Mouse (Mus musculus): ENCODE measurements around the gene Sirt6. TPM values are rescaled to one million over a fixed set of nuclear protein-coding genes. Genes with fewer than 3 reads are reported as not detected.
A peak's percentile ranks its signal among the peaks of the same experiment; 100 is the strongest.

Gene Sirt6
- polyA plus RNA-seq, 1 experiment from 2014 or later, result 42.1 TPM

GRCm38 (mm10) chr10:81605974-81606751 lies 21.4 kb downstream of the Sirt6 start, which contains the start of gene BC025920:
Gene BC025920 (plus strand): TSS chr10:81606270.
- peak; percentile 91 for ATAC-seq (ENCODE audit: low FRiP score)
- WGBS, result under 1% methylated on average over 39 of the region's 39 CpGs

GRCm38 (mm10) chr10:81605666-81605973 lies 22.0 kb downstream of the Sirt6 start:
- no peaks in the 10 kb centered on the region for H3K9me3 ChIP-seq (ENCODE audit: control insufficient read depth, low read length)
- H3K9ac ChIP-seq, result peak overlapping the region; percentile 57
- no peaks in the 10 kb centered on the region for H3K36me3 ChIP-seq (replicated peaks; ENCODE audit: control insufficient read depth, insufficient read depth)
- H3K4me3 ChIP-seq (replicated peaks; ENCODE audit: low read length), result peak overlapping the region; percentile 34
- DNase-seq (ENCODE audit: low spot score) (no peak), ATAC-seq (ENCODE audit: low FRiP score) (0 out of 2 replicates have a peak, but pooled peaks have one; percentile 9)
- H3K27ac ChIP-seq, result peak overlapping the region; percentile 90
- 0 out of 2 replicates have a peak, but pooled peaks cover 5% of the 10 kb centered on the region for H3K27me3 ChIP-seq (ENCODE audit: control insufficient read depth, insufficient read depth, low read length)
- WGBS, result 1% methylated on average over 14 of the region's 14 CpGs
- peak overlapping the region; percentile 69 for H3K4me2 ChIP-seq (replicated peaks)
- H3K4me1 ChIP-seq (replicated peaks; ENCODE audit: control insufficient read depth, insufficient read depth, low read length), result peaks cover 15% of the 10 kb centered on the region

More at GRCm38 (mm10) chr10:81605974-81606751, 21.4 kb downstream of the Sirt6 start, which contains the start of gene BC025920:
- Histone ChIP-seq H3K27me3 (ENCODE audit: control insufficient read depth, insufficient read depth, low read length) (0 out of 2 replicates have a peak, but pooled peaks cover 5% of the 10 kb centered on the region), H3K4me1 (replicated peaks; ENCODE audit: control insufficient read depth, insufficient read depth, low read length) (peaks cover 13% of the 10 kb centered on the region), H3K4me3 (replicated peaks; ENCODE audit: low read length) (peak within 1 kb of the TSS; percentile 46), H3K27ac (peak within 1 kb of the TSS; percentile 90), H3K36me3 (replicated peaks; ENCODE audit: control insufficient read depth, insufficient read depth) (no peaks in the 10 kb centered on the region), H3K4me2 (replicated peaks) (peak within 1 kb of the TSS; percentile 80), H3K9ac (peak within 1 kb of the TSS; percentile 64), H3K9me3 (ENCODE audit: control insufficient read depth, low read length) (no peaks in the 10 kb centered on the region)
- peak; percentile 93 for DNase-seq (ENCODE audit: low spot score)

GRCm38 (mm10) chr10:81604968-81605665 lies 22.5 kb downstream of the Sirt6 start:
- WGBS, result 19% methylated on average over 29 of the region's 29 CpGs
- H3K36me3 ChIP-seq (replicated peaks; ENCODE audit: control insufficient read depth, insufficient read depth), result no peaks in the 10 kb centered on the region
- peak overlapping the region; percentile 90 for H3K27ac ChIP-seq
- peak overlapping the region; percentile 57 for H3K9ac ChIP-seq
- peak overlapping the region; percentile 69 for H3K4me2 ChIP-seq (replicated peaks)
- H3K27me3 ChIP-seq (ENCODE audit: control insufficient read depth, insufficient read depth, low read length), result 0 out of 2 replicates have a peak, but pooled peaks cover 5% of the 10 kb centered on the region
- peak; percentile 25 for ATAC-seq (ENCODE audit: low FRiP score)
- DNase-seq (ENCODE audit: low spot score), result peak; percentile 93
- H3K4me1 ChIP-seq (replicated peaks; ENCODE audit: control insufficient read depth, insufficient read depth, low read length), result peaks cover 16% of the 10 kb centered on the region
- no peaks in the 10 kb centered on the region for H3K9me3 ChIP-seq (ENCODE audit: control insufficient read depth, low read length)
- peak overlapping the region; percentile 34 for H3K4me3 ChIP-seq (replicated peaks; ENCODE audit: low read length)

GRCm38 (mm10) chr10:81604019-81604967 lies 23.3 kb downstream of the Sirt6 start:
- Histone ChIP-seq H3K4me1 (replicated peaks; ENCODE audit: control insufficient read depth, insufficient read depth, low read length) (peaks cover 16% of the 10 kb centered on the region), H3K36me3 (replicated peaks; ENCODE audit: control insufficient read depth, insufficient read depth) (no peaks in the 10 kb centered on the region), H3K4me2 (replicated peaks) (peak overlapping the region; percentile 69), H3K9me3 (ENCODE audit: control insufficient read depth, low read length) (no peaks in the 10 kb centered on the region), H3K27me3 (ENCODE audit: control insufficient read depth, insufficient read depth, low read length) (peaks cover 8% of the 10 kb centered on the region; the same call in 1 of the 2 replicates), H3K4me3 (replicated peaks; ENCODE audit: low read length) (no peak overlapping the region), H3K27ac (no peak overlapping the region), H3K9ac (no peak overlapping the region)
- ATAC-seq (ENCODE audit: low FRiP score) (peak; percentile 5; the same call in 1 of the 2 replicates), DNase-seq (ENCODE audit: low spot score) (no peak)
- WGBS, result 79% methylated on average over 12 of the region's 12 CpGs

- Histone ChIP-seq H3K4me3 (replicated peaks; ENCODE audit: low read length) (no peak overlapping the region), H3K27ac (no peak overlapping the region), H3K36me3 (replicated peaks; ENCODE audit: control insufficient read depth, insufficient read depth) (no peaks in the 10 kb centered on the region), H3K4me2 (replicated peaks) (no peak overlapping the region), H3K27me3 (ENCODE audit: control insufficient read depth, insufficient read depth, low read length) (peaks cover 13% of the 10 kb centered on the region; the same call in 1 of the 2 replicates), H3K4me1 (replicated peaks; ENCODE audit: control insufficient read depth, insufficient read depth, low read length) (peaks cover 17% of the 10 kb centered on the region), H3K9me3 (ENCODE audit: control insufficient read depth, low read length) (no peaks in the 10 kb centered on the region), H3K9ac (no peak overlapping the region)
- WGBS, result 16% methylated on average over 4 of the region's 4 CpGs
- peak; percentile 78 for DNase-seq (ENCODE audit: low spot score)
- ATAC-seq (ENCODE audit: low FRiP score), result no peak
Observed at GRCm38 (mm10) chr10:81602741-81603151, 24.9 kb downstream of the Sirt6 start.

GRCm38 (mm10) chr10:81601396-81601905 lies 26.1 kb downstream of the Sirt6 start:
- no peak overlapping the region for H3K9ac ChIP-seq
- H3K4me1 ChIP-seq (replicated peaks; ENCODE audit: control insufficient read depth, insufficient read depth, low read length), result peaks cover 23% of the 10 kb centered on the region
- no peaks in the 10 kb centered on the region for H3K9me3 ChIP-seq (ENCODE audit: control insufficient read depth, low read length)
- no peak overlapping the region for H3K27ac ChIP-seq
- H3K27me3 ChIP-seq (ENCODE audit: control insufficient read depth, insufficient read depth, low read length), result peaks cover 13% of the 10 kb centered on the region; the same call in 1 of the 2 replicates
- peak overlapping the region; percentile 48 for H3K4me2 ChIP-seq (replicated peaks)
- H3K4me3 ChIP-seq (replicated peaks; ENCODE audit: low read length), result no peak overlapping the region
- WGBS, result 22% methylated on average over 7 of the region's 7 CpGs
- ATAC-seq (ENCODE audit: low FRiP score) (no peak), DNase-seq (ENCODE audit: low spot score) (no peak)
- H3K36me3 ChIP-seq (replicated peaks; ENCODE audit: control insufficient read depth, insufficient read depth), result no peaks in the 10 kb centered on the region

- Histone ChIP-seq H3K27ac (no peak within 1 kb of the TSS), H3K27me3 (ENCODE audit: control insufficient read depth, insufficient read depth, low read length) (peaks cover 13% of the 10 kb centered on the region), H3K36me3 (replicated peaks; ENCODE audit: control insufficient read depth, insufficient read depth) (no peaks in the 10 kb centered on the region), H3K4me1 (replicated peaks; ENCODE audit: control insufficient read depth, insufficient read depth, low read length) (peaks cover 30% of the 10 kb centered on the region), H3K4me3 (replicated peaks; ENCODE audit: low read length) (peak within 1 kb of the TSS; percentile 10; the same call in 1 of the 2 replicates), H3K9ac (no peak within 1 kb of the TSS), H3K4me2 (replicated peaks) (peak within 1 kb of the TSS; percentile 48), H3K9me3 (ENCODE audit: control insufficient read depth, low read length) (no peaks in the 10 kb centered on the region)
- ATAC-seq (ENCODE audit: low FRiP score), result peak; percentile 79
- WGBS, result under 1% methylated on average over 28 of the region's 28 CpGs
- DNase-seq (ENCODE audit: low spot score), result peak; percentile 98
Observed at GRCm38 (mm10) chr10:81600738-81601203, 26.8 kb downstream of the Sirt6 start, which contains the start of gene Tle6. Gene Tle6 (minus strand): TSS chr10:81601073.

- no peaks in the 10 kb centered on the region for H3K9me3 ChIP-seq (ENCODE audit: control insufficient read depth, low read length)
- H3K9ac ChIP-seq, result no peak overlapping the region
- peaks cover 20% of the 10 kb centered on the region for H3K27me3 ChIP-seq (ENCODE audit: control insufficient read depth, insufficient read depth, low read length)
- 52% methylated on average over 10 of the region's 10 CpGs for WGBS
- H3K36me3 ChIP-seq (replicated peaks; ENCODE audit: control insufficient read depth, insufficient read depth), result no peaks in the 10 kb centered on the region
- DNase-seq (ENCODE audit: low spot score), result no peak
- no peak for ATAC-seq (ENCODE audit: low FRiP score)
- H3K4me2 ChIP-seq (replicated peaks), result no peak overlapping the region
- H3K4me1 ChIP-seq (replicated peaks; ENCODE audit: control insufficient read depth, insufficient read depth, low read length), result peaks cover 30% of the 10 kb centered on the region
- no peak overlapping the region for H3K27ac ChIP-seq
- H3K4me3 ChIP-seq (replicated peaks; ENCODE audit: low read length), result no peak overlapping the region
Observed at GRCm38 (mm10) chr10:81600096-81600495, 27.5 kb downstream of the Sirt6 start.
